Mouse (Mus musculus) right cerebral cortex, adult 18-20 months (tissue): ENCODE results near the gene Ghitm.
A peak's percentile ranks its signal among the peaks of the same experiment; 100 is the strongest.
"Not testable (repeated sequence)": the region's sequence is repeated elsewhere in the genome, so short reads cannot be mapped to it uniquely, and the experiment has no call there.

Source experiments
- DNase-seq: peaks from one replicate; pipeline ENCODE4 v3.0.0; 2022; ENCODE audit warnings: mixed read lengths

The Ghitm gene

DNA sequence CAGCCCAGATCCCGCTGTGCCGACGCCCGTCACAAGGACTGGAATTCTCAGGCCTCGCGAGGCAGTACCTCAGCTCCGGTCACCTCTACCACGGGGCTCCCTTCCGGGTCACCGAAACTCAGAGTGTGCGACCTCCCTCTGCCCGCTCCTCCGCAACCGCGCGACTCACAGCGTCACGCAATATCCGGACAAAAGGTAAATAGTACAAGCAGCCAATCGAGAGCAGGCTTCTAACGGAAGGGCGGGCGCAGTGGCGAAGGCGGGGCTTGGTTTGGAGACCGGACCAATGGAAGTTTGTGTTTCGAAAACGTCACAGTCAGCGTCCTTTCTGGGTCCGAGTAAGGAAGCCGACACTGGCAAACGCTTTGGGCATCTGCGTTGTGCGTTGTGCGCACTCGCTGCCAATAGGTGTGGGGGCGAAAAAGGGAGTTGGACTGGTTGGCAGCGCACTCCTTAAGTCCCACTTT, at the start of gene Ghitm:
TSS of gene Ghitm (minus strand) at position 146 of the 467 bp plus-strand sequence.
- DNase-seq, result peak; percentile 98

DNA sequence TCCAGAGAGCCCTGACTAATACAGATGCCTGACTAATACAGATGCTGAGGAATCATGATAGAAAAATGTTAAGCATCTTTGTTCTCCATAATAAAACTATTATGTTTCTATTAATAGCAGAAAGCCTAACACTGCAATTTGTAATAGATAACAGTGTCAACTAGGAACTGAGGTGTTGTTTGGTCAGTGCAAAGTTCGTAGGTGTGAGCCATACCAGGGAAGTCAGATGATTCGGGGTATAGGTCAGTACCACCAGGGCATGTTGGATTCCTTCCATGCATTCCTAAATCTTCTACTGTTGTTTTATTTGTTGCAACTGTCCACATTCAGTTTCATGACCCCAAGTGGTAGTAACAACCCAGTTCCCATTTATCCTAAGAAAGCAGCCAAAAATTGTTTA, 49.8 kb upstream of the Ghitm start:
- no peak for DNase-seq

GRCm38 (mm10) chr14:37174484-37174883, 39.4 kb upstream of the Ghitm start:
- no peak for DNase-seq

- DNase-seq, result peak; percentile 23
These were observed 30.3 kb upstream of the Ghitm start for GRCm38 (mm10) chr14:37165266-37165926.

- no peak for DNase-seq
These were observed 29.4 kb upstream of the Ghitm start for GRCm38 (mm10) chr14:37164392-37165032.

- DNase-seq, result no peak
These were observed 28.3 kb upstream of the Ghitm start for GRCm38 (mm10) chr14:37163277-37163956.

DNA sequence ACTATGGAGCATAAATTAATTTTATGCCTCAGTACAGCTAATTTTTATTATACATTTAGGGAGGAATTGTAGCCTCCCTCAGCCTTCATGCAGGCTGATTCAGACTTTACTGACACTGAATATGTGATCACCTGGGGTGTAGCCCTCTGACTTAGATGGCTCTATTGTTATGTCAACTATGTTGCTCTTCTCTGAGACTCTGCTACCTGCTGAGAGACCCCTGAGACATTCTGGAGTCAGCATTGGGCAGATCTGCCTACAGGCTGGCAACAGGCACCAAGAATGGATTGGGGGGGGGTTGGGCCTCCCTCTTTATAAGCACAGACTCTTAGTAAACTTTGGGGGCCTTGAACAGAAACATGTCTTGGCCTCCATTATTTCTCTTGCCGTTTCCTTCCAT, 19.3 kb upstream of the Ghitm start:
- DNase-seq, result no peak

GRCm38 (mm10) chr14:37139051-37139710, 4.1 kb upstream of the Ghitm start:
- DNase-seq, result no peak

GRCm38 (mm10) chr14:37137596-37137995, 2.5 kb upstream of the Ghitm start:
- DNase-seq, result not testable (repeated sequence)

GRCm38 (mm10) chr14:37136110-37136509, 1.0 kb upstream of the Ghitm start:
- no peak for DNase-seq

GRCm38 (mm10) chr14:37135671-37136070, 599 bp upstream of the Ghitm start:
- DNase-seq, result no peak

GRCm38 (mm10) chr14:37134304-37135126, 557 bp downstream of the Ghitm start:
- DNase-seq, result no peak

DNA sequence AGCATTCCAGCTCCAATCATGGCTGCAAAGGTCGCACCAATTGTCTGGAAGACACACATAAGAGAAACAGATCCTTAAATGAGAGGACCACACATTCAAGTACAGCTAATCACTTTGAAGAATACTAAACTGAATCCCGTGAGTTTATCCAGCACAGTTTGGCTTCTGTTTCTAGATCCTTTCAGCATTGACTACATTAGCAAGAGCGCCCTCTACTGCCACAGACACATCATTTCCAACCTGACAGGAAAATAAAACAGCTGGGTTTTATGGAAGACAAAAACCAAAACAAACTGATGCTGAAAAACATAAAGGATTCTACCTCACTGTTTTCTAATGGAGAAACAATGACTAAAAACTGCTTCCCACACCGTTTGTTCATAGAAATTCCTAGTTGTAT, 7.4 kb downstream of the Ghitm start:
- DNase-seq, result peak; percentile 59

DNA sequence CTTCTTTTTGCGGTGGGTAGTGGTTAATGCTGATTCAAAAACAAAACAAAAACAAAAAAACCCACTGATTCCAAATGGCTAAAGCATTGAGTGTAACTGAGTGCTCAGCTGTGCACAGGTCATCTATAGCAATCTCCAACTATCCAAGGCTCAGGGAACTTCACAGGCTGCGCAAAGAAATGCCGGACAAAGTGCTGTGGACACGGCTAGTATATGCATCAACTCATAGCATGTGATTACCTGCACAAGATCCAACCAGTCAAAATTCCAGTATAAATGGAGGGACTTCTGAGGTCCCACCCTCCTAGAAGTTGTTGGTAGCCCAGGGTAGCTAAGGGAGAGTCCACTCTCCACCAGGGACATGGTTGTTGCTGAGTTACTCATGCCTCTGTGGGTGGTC, 15.8 kb downstream of the Ghitm start:
- no peak for DNase-seq

DNA sequence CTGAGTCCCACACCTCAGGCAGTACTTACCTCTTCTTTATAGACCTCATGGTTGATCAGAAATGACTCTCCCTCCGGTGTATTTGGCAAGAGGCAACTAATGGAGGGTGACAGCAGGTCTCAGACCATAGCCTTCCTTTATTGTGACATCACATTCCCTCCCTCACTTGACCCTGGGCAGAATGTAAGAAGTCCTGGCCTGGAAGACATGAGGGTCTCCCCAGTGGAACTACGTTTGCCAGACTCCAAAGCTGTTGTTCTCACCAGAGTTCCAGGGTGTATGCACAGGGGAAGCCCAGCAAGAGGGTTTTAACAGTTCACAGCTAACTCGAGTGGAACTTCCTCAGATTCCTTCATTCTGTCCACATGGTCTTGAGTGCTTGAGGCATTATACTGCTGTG, 21.1 kb downstream of the Ghitm start, which contains the start of gene 2610528A11Rik:
TSS of gene 2610528A11Rik (minus strand) at position 101 of the 400 bp plus-strand sequence.
- DNase-seq, result no peak

DNA sequence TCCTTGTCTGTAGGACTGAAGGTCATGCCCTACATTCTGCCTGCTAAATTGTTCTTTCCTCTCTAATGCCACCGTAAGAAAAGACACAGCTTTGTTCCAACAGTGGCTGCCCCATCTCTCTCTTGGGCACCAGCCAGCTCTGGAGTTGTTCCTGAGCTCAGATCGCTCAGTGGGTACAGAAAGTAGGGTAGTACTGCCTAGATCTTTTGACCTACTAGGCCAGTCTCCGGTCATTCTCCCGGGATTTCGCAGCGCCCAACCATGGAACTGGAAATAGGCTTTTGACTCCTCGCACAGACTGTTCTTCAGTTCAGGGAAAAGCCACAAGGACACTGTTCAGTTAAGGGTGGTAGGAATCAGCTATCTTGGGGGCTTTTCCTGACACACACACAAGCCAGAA, 22.1 kb downstream of the Ghitm start:
- no peak for DNase-seq

GRCm38 (mm10) chr14:37111371-37111770, 23.7 kb downstream of the Ghitm start:
- DNase-seq, result no peak

GRCm38 (mm10) chr14:37110456-37110855, 24.6 kb downstream of the Ghitm start:
- DNase-seq, result no peak

DNA sequence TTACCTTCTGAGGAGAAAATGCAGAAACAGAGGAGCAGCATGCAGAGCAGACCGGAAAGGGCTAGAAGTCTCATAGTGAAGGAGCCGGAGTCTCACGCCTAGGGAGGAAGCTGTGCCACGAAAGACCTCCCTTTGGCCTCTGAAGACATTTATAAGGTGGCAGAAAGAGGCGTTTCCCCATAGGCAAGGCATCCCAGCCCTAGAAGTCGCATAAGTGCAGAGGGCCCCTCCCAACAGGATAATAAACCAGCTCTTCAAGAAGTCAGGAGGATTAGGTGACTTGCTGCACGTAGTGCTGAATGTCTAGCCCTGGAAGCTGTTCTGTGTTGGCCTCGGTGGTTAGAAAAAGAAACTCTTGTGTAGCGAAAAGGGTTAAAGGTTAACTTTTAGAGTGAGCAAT, 25.1 kb downstream of the Ghitm start:
- DNase-seq, result no peak

- no peak for DNase-seq
These were observed 25.6 kb downstream of the Ghitm start for GRCm38 (mm10) chr14:37109460-37109859.

- peak; percentile 38 for DNase-seq
These were observed 29.2 kb downstream of the Ghitm start for GRCm38 (mm10) chr14:37105846-37106245.

GRCm38 (mm10) chr14:37104747-37105146, 30.3 kb downstream of the Ghitm start:
- no peak for DNase-seq
